Mouse (Mus musculus) right cerebral cortex, postnatal 36 days (tissue): ENCODE measurements around the gene Stxbp1.
A peak's percentile ranks its signal among the peaks of the same experiment; 100 is the strongest.

Experiments
- DNase-seq, 2 experiments: peaks; one replicate each; pipeline ENCODE4 v3.0.0; 2022; ENCODE audit warnings: low spot score in 2 of 2, mixed read lengths in 1 of 2

The Stxbp1 gene

DNA sequence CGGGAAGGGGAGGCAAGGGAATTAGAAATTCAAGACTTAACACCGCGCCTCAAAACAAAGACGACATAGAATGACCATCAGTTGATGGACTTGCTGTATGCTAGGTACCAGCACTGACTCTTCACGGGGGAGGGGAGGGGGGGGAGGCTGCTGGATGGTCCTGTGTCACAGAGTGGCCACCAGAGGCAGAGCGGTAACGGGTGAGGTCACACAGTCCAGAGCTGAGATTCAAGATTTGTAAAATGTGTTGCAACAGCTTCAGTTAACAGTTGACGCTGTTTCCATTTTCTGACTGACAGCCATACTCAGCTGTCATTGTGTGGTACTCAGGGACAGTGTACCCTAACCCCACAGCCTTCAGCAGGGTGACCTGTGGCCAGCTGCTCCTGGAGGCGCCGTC, 94.9 kb downstream of the Stxbp1 start:
- DNase-seq = no peak

DNA sequence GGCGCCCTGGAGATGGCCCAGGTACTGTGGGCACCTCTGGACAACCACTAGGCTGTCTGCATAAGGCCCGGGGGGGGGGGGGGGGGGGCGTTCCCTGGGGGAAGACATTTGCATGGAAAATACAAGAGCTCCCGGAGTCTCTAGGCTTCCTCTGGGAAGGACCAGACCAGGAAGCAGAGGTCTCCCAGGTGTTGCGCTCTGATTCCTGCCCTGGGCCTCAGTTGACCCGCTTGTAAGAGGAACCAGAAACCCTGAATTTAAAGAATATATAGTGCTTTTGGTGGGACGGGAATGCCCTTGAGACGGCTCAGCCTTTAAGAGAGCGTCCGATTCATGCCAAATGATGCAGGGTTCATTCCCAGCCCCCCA, 95.4 kb downstream of the Stxbp1 start:
- no peak for DNase-seq

- DNase-seq = no peak
These were observed 96.0 kb downstream of the Stxbp1 start for GRCm38 (mm10) chr2:32750887-32751664.

DNA sequence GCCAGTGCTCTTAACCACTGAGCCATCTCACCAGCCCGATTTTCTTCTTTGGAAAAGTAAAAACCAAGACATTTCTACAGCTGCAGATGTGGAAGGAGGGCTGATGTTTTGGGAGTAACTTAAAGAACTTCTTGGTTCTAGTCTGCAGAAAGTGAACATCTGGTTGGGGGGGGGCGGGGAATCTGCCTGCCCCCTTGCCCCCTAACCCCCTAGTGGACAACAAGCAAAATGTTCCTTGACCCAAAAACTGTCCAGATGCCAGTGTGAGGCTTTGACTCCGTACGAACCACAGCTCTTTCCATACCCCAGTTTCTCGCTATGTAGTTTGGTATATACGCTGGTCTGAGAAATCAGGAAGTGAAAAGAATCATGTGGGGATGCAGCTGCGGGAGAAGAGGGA, 96.8 kb downstream of the Stxbp1 start:
- no peak for DNase-seq

GRCm38 (mm10) chr2:32749082-32749481, 98.0 kb downstream of the Stxbp1 start:
- no peak for DNase-seq

GRCm38 (mm10) chr2:32744272-32744982, 102.6 kb downstream of the Stxbp1 start:
- no peak for DNase-seq

DNA sequence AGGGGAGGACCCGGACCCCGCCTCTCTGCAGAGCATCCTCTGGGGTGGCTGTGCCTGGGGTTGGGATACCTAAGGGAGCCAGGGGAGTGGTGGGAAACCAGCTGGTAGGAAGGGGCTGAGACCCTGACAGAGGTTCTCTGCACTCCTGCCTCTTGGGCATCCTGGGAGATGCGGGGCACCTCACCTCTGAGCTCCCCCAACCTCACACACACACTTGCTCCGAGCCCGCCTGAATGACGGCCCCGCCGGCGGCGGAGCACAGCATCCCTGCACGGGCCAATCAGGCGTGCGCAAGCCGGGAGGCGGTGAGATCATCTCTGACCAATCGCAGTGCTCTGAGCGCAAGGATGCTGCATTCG, 104.9 kb downstream of the Stxbp1 start:
- peak; percentile 78 to 85 for DNase-seq

GRCm38 (mm10) chr2:32741273-32742172, 105.5 kb downstream of the Stxbp1 start:
- DNase-seq = peak; percentile 36 to 43

DNA sequence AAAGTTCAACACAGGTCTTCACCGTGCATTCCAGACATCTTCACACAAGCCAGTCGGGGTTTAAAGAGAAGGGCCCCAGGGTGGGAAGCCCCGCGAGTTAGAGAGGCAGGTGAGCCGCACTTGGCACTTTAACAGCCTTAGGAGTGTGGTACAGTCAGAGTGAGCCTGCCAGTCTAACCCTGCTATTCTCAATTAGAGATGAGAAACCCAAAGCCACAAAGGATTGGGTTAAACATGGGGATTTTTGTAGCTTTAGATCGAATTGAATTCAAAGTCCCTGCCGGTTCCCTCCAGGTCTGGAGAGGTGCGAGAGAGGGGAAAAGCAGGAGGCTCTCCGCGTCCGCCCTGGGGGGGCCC, 106.2 kb downstream of the Stxbp1 start, which contains the start of gene 6330409D20Rik:
Gene 6330409D20Rik, minus strand, starts transcription at position 101 of the 357 bp plus-strand sequence.
- no peak for DNase-seq

DNA sequence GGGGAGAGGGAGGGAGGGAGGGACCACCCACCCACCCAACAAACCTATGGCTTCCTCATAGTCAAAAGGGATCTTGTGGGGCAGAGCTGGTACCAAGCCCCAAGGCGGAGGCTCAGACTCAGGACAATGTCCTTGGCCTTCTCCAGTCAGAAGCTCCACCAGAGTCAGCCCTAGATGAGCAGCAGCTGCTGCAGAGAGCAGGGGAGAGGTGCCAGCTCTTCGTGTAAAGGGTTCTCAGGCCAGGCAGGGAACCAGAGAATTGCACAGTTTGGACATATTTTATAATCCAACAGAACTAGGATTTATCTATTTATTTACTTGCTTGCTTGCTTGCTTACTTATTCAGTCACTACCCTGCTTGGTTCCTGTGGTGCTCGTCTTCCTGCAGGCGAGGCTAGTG, 107.7 kb downstream of the Stxbp1 start:
- no peak for DNase-seq
